Mouse (Mus musculus) forebrain, embryonic 15.5 days (tissue): ENCODE measurements at regions not wholly inside any gene's neighbourhood (a gene's known extent, or its start where the extent isn't known, plus 50 kb on each side); places are given as distances from the start of the nearest gene placed in this dataset.
A peak's percentile ranks its signal among the peaks of the same experiment; 100 is the strongest.

Source experiments
- ATAC-seq: fragments of 200-750 bp; cut with Nextera tagmentation; replicated peaks from 2 replicates; pipeline ENCODE4 v1.8.0; 2017; ENCODE audit warnings: mild to moderate bottlenecking, moderate TSS enrichment, moderate library complexity
- H3K27ac ChIP-seq: fragments of 300-500 bp; sonication (generic); replicated peaks from 2 replicates; pipeline ENCODE4 v1.5.1; 2015; ENCODE audit warnings: mild to moderate bottlenecking, inconsistent platforms
- H3K27me3 ChIP-seq: fragments of 300-500 bp; sonication (generic); 2 replicates; pipeline ENCODE4 v1.6.1; 2015; ENCODE audit warnings: inconsistent platforms
- H3K36me3 ChIP-seq: fragments of 300-500 bp; sonication (generic); 2 replicates; pipeline ENCODE4 v1.6.1; 2015; ENCODE audit warnings: mild to moderate bottlenecking, inconsistent platforms
- H3K4me1 ChIP-seq: fragments of 300-500 bp; sonication (generic); 2 replicates; pipeline ENCODE4 v1.6.1; 2015; ENCODE audit warnings: inconsistent platforms
- H3K4me2 ChIP-seq: fragments of 300-500 bp; sonication (generic); replicated peaks from 2 replicates; pipeline ENCODE4 v1.6.1; 2015; ENCODE audit warnings: mild to moderate bottlenecking, inconsistent platforms
- H3K4me3 ChIP-seq: fragments of 300-500 bp; sonication (generic); 2 replicates; pipeline ENCODE4 v1.5.1; 2015; ENCODE audit warnings: mild to moderate bottlenecking, inconsistent platforms
- H3K9ac ChIP-seq: fragments of 300-500 bp; sonication (generic); replicated peaks from 2 replicates; pipeline ENCODE4 v1.6.1; 2015; ENCODE audit warnings: mild to moderate bottlenecking, inconsistent platforms
- H3K9me3 ChIP-seq: fragments of 300-500 bp; sonication (generic); 2 replicates; pipeline ENCODE4 v1.6.1; 2016; ENCODE audit warnings: inconsistent platforms
- WGBS: fragments of 180-500 bp; shearing (Covaris S2); methylation state at CpG from one replicate; pipeline ENCODE4 v1.1.7; 2015; ENCODE audit warnings: mixed read lengths; 5-methylcytosine and 5-hydroxymethylcytosine counted together

DNA sequence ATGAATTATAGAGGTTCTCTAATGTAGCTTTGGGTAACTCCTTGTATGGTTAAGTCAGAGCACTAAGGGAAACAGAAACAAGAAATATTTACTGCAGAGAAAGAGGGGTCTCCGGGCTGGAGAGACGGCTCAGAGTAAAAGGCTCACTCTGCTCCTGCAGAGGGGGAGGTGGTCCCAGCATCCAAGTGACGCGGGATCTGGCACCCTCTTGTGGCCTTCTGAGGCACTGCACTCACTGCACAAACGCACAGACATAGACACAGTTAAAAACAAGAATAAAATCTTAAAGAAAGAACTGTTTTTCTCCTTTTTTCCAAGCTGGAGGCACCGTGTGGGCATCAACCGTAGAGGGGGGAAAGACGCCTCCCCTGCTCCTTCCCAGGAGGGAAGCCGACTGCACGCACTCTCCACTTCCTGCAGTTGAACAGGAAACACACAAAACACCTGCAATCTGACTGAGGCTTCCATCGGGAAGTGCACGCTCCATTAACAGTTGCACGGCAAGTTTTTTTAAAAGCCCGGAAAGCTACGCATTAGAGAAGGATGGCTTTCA, 237.6 kb downstream of the Atp23 start:
- H3K4me3 ChIP-seq: no peak overlapping the region
- no peak overlapping the region for H3K9ac ChIP-seq
- no peak overlapping the region for H3K27ac ChIP-seq

DNA sequence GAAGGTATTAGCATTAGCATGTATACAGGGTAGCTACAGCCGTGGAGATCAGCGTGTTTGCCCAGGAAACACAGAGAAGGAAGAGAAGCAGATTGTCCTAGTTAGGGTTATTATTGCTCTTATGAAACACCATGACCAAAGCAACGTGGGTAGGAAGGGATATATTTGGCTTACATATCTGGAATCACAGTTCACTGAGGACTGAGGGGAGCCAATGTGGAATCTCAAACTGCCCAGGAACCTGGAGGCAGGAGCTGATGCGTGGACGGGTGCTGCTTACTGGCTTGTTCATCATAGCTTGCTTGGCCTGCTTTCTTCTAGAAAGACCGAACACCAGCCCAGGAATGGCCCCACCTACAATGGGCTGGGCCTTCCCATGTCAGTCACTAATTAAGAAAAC, 238.4 kb downstream of the Atp23 start:
- Histone ChIP-seq H3K4me3 (no peak overlapping the region), H3K27me3 (no peaks in the 10 kb centered on the region), H3K27ac (no peak overlapping the region), H3K9ac (no peak overlapping the region), H3K36me3 (no peaks in the 10 kb centered on the region), H3K4me2 (no peak overlapping the region), H3K9me3 (no peaks in the 10 kb centered on the region), H3K4me1 (no peaks in the 10 kb centered on the region)
- no peak for ATAC-seq
- 95% methylated on average over 6 of the region's 6 CpGs for WGBS

More for the DNA sequence above, 237.6 kb downstream of the Atp23 start:
- H3K4me1 ChIP-seq: no peaks in the 10 kb centered on the region
- ATAC-seq: no peak
- H3K4me2 ChIP-seq: no peak overlapping the region
- H3K9me3 ChIP-seq: no peaks in the 10 kb centered on the region
- no peaks in the 10 kb centered on the region for H3K27me3 ChIP-seq
- no peaks in the 10 kb centered on the region for H3K36me3 ChIP-seq
- WGBS: 85% methylated on average over 15 of the region's 15 CpGs

DNA sequence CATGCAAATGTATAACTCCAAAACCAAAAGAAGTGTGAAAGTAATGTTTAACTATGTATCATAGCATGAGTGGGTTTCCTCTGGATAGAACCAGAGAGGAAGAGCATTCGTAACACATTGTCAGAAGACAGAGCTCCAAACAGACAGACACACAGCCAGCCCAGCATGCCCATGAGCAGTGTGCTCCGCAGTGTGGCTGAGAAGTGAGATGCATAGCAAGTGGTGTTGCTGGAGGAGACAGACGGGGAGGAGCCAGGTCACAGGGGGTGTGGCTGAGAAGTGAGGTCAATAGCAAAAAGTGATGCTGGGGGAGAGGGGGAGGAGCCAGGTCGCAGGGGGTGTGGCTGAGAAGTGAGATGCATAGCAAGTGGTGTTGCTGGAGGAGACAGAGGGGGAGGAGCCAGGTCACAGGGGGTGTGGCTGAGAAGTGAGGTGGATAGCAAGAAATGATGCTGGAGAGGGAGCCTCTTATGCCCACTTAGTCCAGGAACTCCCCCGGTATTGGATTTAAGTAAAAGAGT, 240.0 kb downstream of the Atp23 start:
- Histone ChIP-seq H3K4me3 (no peak overlapping the region), H3K9me3 (no peaks in the 10 kb centered on the region), H3K27me3 (no peaks in the 10 kb centered on the region), H3K4me1 (no peaks in the 10 kb centered on the region), H3K36me3 (no peaks in the 10 kb centered on the region), H3K9ac (no peak overlapping the region), H3K4me2 (no peak overlapping the region), H3K27ac (no peak overlapping the region)
- 65% methylated on average over 5 of the region's 5 CpGs for WGBS
- no peak for ATAC-seq

DNA sequence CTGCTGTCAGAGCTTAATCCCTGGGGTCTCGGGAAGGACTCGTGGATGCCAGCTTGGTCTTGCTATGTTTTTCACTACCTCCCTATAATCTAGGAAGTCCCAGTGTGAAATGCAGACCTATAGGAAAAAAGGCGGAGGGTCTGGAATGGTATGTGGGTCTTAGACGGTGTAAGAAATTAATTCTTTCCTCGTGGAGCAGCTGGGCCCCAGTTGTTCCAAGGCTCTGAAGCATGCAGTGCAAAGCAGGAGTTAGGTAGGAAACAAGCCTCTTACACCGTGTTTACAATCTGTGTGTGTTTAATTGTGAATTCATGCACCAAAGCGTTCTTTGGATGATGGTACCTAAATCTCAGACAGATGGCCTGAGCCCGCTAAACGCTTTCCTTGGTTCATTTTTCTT, 241.1 kb downstream of the Atp23 start:
- Histone ChIP-seq H3K4me1 (no peaks in the 10 kb centered on the region), H3K9me3 (no peaks in the 10 kb centered on the region), H3K4me3 (no peak overlapping the region), H3K36me3 (no peaks in the 10 kb centered on the region), H3K9ac (no peak overlapping the region), H3K27ac (no peak overlapping the region), H3K4me2 (no peak overlapping the region), H3K27me3 (no peaks in the 10 kb centered on the region)
- ATAC-seq: no peak
- WGBS: 70% methylated on average over 9 of the region's 9 CpGs

DNA sequence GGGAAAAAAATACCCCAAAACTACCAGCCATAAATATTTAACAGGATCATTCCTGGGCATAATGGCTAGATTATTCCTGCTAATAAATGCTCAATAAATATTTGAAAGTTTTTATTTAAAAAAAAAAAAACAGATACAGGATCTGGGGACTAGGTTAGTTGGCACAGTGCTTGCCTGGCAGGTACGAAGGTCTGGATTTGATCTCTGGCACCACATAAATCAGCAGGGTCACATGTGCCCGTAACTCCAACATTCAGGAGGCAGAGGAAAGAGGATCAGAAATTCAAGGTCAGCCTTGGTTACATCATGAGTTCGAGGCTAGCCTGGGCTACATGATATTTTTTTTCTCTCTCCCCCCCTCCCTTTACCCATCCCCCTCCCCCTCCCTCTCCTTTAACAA, 248.5 kb downstream of the Atp23 start:
- ATAC-seq: no peak
- H3K36me3 ChIP-seq: no peaks in the 10 kb centered on the region
- H3K4me1 ChIP-seq: peaks cover 10% of the 10 kb centered on the region; the same call in 1 of the 2 replicates
- no peaks in the 10 kb centered on the region for H3K9me3 ChIP-seq
- H3K4me2 ChIP-seq: no peak overlapping the region
- WGBS: 87% methylated on average over 3 of the region's 3 CpGs
- no peaks in the 10 kb centered on the region for H3K27me3 ChIP-seq
- no peak overlapping the region for H3K9ac ChIP-seq
- H3K27ac ChIP-seq: no peak overlapping the region
- no peak overlapping the region for H3K4me3 ChIP-seq

DNA sequence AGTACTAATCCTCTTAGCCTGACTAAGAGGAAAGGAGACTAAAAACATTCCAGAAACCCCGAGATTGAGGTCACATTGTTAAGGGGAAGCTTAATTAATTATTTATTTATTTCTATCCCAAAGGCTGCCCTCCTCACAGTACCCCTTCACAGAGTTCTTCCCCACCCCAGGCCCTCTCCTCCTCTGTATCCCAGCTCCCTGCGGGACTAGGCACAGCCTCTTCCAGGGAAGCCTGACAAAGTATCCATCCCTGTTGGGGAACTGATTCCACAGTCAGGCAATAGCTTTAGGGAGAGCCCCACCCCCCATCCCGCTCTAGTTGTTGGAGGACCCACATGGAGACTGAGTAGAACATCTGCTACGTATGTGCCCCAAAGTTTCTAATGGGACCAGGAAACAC, 254.6 kb downstream of the Atp23 start:
- H3K4me1 ChIP-seq: peaks cover 16% of the 10 kb centered on the region
- no peaks in the 10 kb centered on the region for H3K36me3 ChIP-seq
- H3K27ac ChIP-seq: no peak overlapping the region
- H3K9ac ChIP-seq: no peak overlapping the region
- no peaks in the 10 kb centered on the region for H3K27me3 ChIP-seq
- H3K9me3 ChIP-seq: no peaks in the 10 kb centered on the region
- H3K4me2 ChIP-seq: no peak overlapping the region
- H3K4me3 ChIP-seq: no peak overlapping the region
- 0 out of 2 replicates have a peak, but pooled peaks have one; percentile 26 for ATAC-seq
- WGBS: 33% methylated on average over 4 of the region's 4 CpGs

DNA sequence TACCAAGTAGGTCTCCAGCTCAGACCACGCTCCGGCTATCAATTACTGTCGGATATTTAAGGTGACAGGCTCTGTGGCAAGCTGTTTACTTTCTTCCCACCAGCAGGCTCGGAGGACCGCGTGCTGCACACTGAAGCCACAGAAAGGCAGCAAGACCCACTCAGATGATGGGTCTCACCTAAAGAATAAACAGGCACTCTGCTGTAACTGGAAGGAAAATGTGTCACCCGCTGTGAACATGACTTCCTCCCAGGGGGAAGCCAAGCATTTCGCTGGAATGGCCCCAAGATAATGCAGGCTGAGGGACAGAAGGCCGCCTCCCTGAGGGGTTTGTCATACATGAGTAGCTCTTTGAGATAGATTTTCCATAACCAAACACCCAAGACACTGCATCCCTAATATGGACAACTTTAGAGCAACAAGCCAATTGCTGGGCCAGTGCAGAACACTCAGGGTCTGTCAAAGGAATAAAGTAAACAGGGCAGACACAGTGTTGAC, 259.3 kb downstream of the Atp23 start:
- Histone ChIP-seq H3K27me3 (no peaks in the 10 kb centered on the region), H3K4me1 (peaks cover 9% of the 10 kb centered on the region), H3K4me3 (no peak overlapping the region), H3K36me3 (no peaks in the 10 kb centered on the region), H3K9me3 (no peaks in the 10 kb centered on the region), H3K4me2 (no peak overlapping the region), H3K9ac (no peak overlapping the region), H3K27ac (no peak overlapping the region; the same call in 1 of the 2 replicates)
- 16% methylated on average over 9 of the region's 9 CpGs for WGBS
- ATAC-seq: peak; percentile 51

DNA sequence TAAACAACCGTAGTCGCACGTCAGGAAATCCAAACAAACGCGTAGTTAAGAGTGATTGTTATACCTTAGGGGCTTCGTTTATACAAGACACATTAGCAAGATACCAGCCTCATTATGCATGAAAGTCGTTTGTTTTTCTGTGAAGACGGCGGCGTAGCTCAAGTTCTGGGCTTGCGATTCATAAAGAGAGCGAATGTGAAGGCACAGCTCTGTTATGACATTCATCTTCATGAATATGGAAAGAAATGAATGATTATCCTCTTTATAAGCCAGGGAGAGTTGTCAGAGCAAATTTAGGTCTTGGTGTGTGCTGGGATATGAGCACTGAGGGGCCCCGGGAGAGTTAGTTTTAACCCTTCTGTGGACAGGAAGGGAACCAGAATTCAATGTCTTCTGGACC, 266.4 kb downstream of the Atp23 start:
- Histone ChIP-seq H3K27me3 (no peaks in the 10 kb centered on the region), H3K4me2 (no peak overlapping the region), H3K4me3 (no peak overlapping the region), H3K4me1 (peaks cover 10% of the 10 kb centered on the region; the same call in 1 of the 2 replicates), H3K9ac (no peak overlapping the region), H3K27ac (0 out of 2 replicates have a peak overlapping the region, but pooled peaks have one; percentile 15), H3K9me3 (no peaks in the 10 kb centered on the region), H3K36me3 (no peaks in the 10 kb centered on the region)
- ATAC-seq: no peak
- WGBS: 48% methylated on average over 13 of the region's 13 CpGs

DNA sequence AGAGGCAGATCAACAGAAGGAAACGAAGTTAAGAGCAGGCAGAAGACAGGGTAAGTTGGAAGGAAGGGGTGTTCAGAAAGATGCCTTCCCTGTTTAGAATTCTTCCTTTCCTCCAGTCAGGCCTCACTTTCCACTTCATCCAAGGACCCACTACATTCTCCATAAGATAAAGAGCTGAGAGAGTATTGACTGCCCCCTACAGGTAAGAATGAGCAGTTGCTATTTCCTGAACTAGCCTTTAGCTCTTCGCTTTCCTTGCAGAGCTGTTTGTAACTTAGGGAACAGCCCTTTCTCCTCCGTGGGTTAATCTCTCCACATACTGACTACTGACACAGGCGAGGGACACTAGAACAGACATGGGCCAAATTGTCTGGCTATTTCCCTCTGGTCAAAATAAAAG, 273.1 kb downstream of the Atp23 start:
- H3K27ac ChIP-seq: no peak overlapping the region
- H3K9me3 ChIP-seq: no peaks in the 10 kb centered on the region
- no peak overlapping the region for H3K9ac ChIP-seq
- H3K4me1 ChIP-seq: no peaks in the 10 kb centered on the region
- 48% methylated on average over 4 of the region's 4 CpGs for WGBS
- no peaks in the 10 kb centered on the region for H3K27me3 ChIP-seq
- H3K4me3 ChIP-seq: no peak overlapping the region
- H3K4me2 ChIP-seq: no peak overlapping the region
- ATAC-seq: no peak
- H3K36me3 ChIP-seq: no peaks in the 10 kb centered on the region

DNA sequence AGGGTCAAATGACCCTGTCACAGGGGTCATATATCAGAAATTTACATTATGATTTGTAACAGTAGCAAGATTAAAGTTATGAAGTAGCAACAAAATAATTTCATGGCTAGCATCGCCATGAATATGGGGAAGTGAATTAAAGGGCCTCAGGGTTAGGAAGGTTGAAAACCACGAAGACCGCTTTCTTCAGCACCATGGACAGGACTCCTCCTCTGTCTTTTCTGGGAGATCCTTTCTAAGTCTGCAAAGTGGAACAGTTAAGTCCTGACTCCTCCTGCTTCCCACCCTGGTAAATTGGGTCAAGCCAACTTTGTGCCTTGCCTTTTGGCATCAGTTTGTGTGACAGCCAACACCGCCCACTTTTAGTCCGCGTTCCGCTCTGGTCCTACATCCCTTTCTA, 275.7 kb downstream of the Atp23 start:
- Histone ChIP-seq H3K4me3 (no peak overlapping the region), H3K4me1 (no peaks in the 10 kb centered on the region), H3K27me3 (no peaks in the 10 kb centered on the region), H3K4me2 (no peak overlapping the region), H3K36me3 (no peaks in the 10 kb centered on the region), H3K9me3 (no peaks in the 10 kb centered on the region), H3K9ac (no peak overlapping the region), H3K27ac (no peak overlapping the region)
- WGBS: 63% methylated on average over 7 of the region's 7 CpGs
- no peak for ATAC-seq

DNA sequence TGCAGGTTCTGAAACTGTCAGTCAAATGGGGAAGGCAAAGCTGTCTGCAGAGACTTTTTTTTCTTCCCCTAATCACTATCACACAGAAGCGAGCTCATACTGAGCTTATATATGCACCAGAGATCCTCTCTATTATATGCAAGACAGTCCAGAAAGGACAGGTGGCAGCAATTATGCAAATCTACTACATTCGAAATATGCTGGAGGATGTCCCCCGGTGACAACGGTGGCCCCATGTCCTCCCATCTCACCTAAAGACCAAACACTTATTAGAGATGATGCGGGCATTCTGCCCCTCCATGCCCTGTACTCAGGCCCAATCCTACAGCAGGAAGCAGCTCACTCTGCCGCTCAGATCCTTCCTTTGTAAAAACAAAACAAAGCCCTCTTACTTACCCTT, 280.4 kb downstream of the Atp23 start:
- H3K4me1 ChIP-seq: peaks cover 10% of the 10 kb centered on the region
- no peak overlapping the region for H3K9ac ChIP-seq
- 41% methylated on average over 6 of the region's 6 CpGs for WGBS
- no peaks in the 10 kb centered on the region for H3K36me3 ChIP-seq
- no peak for ATAC-seq
- no peak overlapping the region for H3K4me3 ChIP-seq
- no peak overlapping the region for H3K4me2 ChIP-seq
- H3K9me3 ChIP-seq: no peaks in the 10 kb centered on the region
- no peaks in the 10 kb centered on the region for H3K27me3 ChIP-seq
- no peak overlapping the region for H3K27ac ChIP-seq

DNA sequence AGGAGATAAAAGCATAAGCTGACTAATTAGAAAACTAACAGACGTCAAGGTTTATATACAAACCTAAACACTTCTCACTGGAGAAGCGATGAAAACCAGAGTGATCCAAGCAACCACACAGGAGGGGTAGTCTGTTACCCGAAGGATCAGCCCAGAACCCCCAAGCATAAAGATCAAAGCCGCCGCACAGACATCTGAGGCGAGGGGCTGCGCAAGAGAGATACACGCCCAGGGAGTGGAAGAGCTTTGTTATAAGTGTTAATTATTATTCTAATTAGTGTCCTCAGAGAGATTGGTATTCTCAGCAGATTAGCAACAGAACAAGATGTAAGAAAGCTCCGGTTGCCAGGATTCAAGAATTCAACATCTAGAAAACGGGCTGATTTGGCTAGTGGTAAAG, 281.2 kb downstream of the Atp23 start:
- H3K9me3 ChIP-seq: no peaks in the 10 kb centered on the region
- no peaks in the 10 kb centered on the region for H3K27me3 ChIP-seq
- 0 out of 2 replicates have a peak, but pooled peaks have one; percentile 29 for ATAC-seq
- no peak overlapping the region for H3K4me3 ChIP-seq
- H3K4me1 ChIP-seq: peaks cover 13% of the 10 kb centered on the region
- no peak overlapping the region for H3K27ac ChIP-seq
- WGBS: 12% methylated on average over 10 of the region's 10 CpGs
- peak overlapping the region; percentile 17 for H3K4me2 ChIP-seq
- H3K9ac ChIP-seq: no peak overlapping the region
- no peaks in the 10 kb centered on the region for H3K36me3 ChIP-seq

DNA sequence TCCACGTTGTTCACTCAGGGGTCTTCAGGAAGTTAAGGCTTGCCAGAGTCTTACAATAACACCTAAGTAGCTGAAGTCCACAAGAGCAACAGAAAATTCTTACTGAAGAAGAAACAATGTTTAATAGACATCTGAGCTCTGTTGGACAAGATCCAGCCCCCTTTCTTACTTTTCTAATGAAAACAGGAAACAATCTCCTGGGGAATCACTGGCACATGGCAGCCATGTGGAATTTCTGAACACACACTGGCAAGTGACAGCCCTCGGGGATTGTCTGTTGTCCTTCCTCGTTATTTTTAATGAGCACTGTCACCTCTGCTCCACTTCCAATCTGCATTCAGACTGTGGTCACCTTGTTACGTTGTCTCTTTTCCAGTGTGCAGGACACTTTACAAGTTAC, 288.9 kb downstream of the Atp23 start:
- ATAC-seq: no peak
- Histone ChIP-seq H3K27ac (no peak overlapping the region), H3K27me3 (no peaks in the 10 kb centered on the region), H3K9me3 (no peaks in the 10 kb centered on the region), H3K36me3 (no peaks in the 10 kb centered on the region), H3K4me3 (no peak overlapping the region), H3K4me2 (no peak overlapping the region), H3K4me1 (0 out of 2 replicates have a peak, but pooled peaks cover 3% of the 10 kb centered on the region), H3K9ac (no peak overlapping the region)
- WGBS: 40% methylated on average over 4 of the region's 4 CpGs
